Mouse (Mus musculus): ENCODE data around the gene Herc1.

GRCm38 (mm10) chr9:66368890-66369433 is 18.7 kb downstream of the Herc1 start:
- no peak for TF ChIP-seq CTCF (IDR thresholded peaks at IDR 0.05; ENCODE audit: borderline replicate concordance, extremely low read depth, insufficient read depth, insufficient read length)
- TF ChIP-seq POLR2A (IDR thresholded peaks at IDR 0.05; ENCODE audit: borderline replicate concordance, extremely low read depth, insufficient read depth, insufficient read length, poor library complexity, severe bottlenecking): no peak

Data from brain, embryonic 14.5 days (tissue).